Mouse (Mus musculus) embryonic facial prominence, embryonic 14.5 days (tissue): ENCODE measurements at regions not wholly inside any gene's neighbourhood (a gene's known extent, or its start where the extent isn't known, plus 50 kb on each side); places are given as distances from the start of the nearest gene placed in this dataset.

Experiments used
- ATAC-seq: fragments of 200-750 bp; cut with Nextera tagmentation; 2 replicates; pipeline ENCODE4 v1.8.0; 2017; ENCODE audit warnings: low read depth, moderate number of reproducible peaks, moderate TSS enrichment
- DNase-seq: peaks from one replicate; pipeline ENCODE4 v3.0.0-alpha.2; 2015; ENCODE audit warnings: low spot score
- H3K27ac ChIP-seq: fragments of 300-500 bp; sonication (generic); replicated peaks from 2 replicates; pipeline ENCODE4 v1.5.1; 2014; ENCODE audit warnings: low read depth, mild to moderate bottlenecking, low read length, moderate library complexity
- H3K27me3 ChIP-seq: fragments of 300-500 bp; sonication (generic); replicated peaks from 2 replicates; pipeline ENCODE4 v1.6.1; 2014; ENCODE audit warnings: low read length; ENCODE audit not compliant: control insufficient read depth, insufficient read depth
- H3K36me3 ChIP-seq: fragments of 300-500 bp; sonication (generic); 2 replicates; pipeline ENCODE4 v1.6.1; 2014; ENCODE audit warnings: low read length, mixed read lengths; ENCODE audit not compliant: control insufficient read depth, insufficient read depth
- H3K4me1 ChIP-seq: fragments of 300-500 bp; sonication (generic); 2 replicates; pipeline ENCODE4 v1.6.1; 2014; ENCODE audit warnings: antibody characterized with exemption, low read length; ENCODE audit not compliant: control insufficient read depth, insufficient read depth
- H3K4me2 ChIP-seq: fragments of 300-500 bp; sonication (generic); 2 replicates; pipeline ENCODE4 v1.6.1; 2014; ENCODE audit warnings: low read depth, mild to moderate bottlenecking, low read length, moderate library complexity, mixed read lengths
- H3K4me3 ChIP-seq: fragments of 300-500 bp; sonication (generic); 2 replicates; pipeline ENCODE4 v1.5.1; 2014; ENCODE audit warnings: low read depth, mild to moderate bottlenecking, low read length
- H3K9ac ChIP-seq: fragments of 300-500 bp; sonication (generic); 2 replicates; pipeline ENCODE4 v1.6.1; 2014; ENCODE audit warnings: low read depth, mild to moderate bottlenecking, low read length, moderate library complexity, mixed read lengths
- H3K9me3 ChIP-seq: fragments of 300-500 bp; sonication (generic); 2 replicates; pipeline ENCODE4 v1.6.1; 2016; ENCODE audit warnings: low read length; ENCODE audit not compliant: control insufficient read depth
- WGBS: fragments of 180-500 bp; shearing (Covaris S2); extraction: QIAGEN DNeasy Blood & Tissue Kit; methylation state at CpG from one replicate; pipeline ENCODE4 v1.1.7; 2014; 5-methylcytosine and 5-hydroxymethylcytosine counted together

DNA sequence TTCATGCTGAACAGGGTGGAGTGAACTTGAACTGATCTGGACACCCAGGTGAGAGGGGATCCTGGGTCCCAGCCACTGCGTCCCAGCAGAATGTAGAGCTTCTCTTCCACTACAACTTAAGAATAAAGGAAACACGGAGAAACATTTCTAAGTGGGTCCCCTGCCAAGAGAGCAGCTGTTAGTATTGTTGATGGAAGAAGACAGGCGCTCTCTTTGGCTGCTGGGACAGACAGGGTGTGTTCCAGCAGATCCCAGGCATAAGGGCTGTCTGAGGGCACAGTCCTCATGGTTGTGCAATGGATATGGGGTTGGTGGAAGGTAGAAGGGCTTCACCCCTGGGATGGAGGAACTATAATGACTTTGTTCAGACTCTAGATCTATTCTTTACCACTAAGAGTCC, 65.5 kb upstream of the Gm11983 start:
- no peak for ATAC-seq
- Histone ChIP-seq H3K36me3 (no peaks in the 10 kb centered on the region), H3K9ac (no peak overlapping the region), H3K4me1 (peaks cover 11% of the 10 kb centered on the region; the same call in 1 of the 2 replicates), H3K4me2 (no peak overlapping the region), H3K27me3 (no peaks in the 10 kb centered on the region), H3K9me3 (no peaks in the 10 kb centered on the region), H3K4me3 (no peak overlapping the region), H3K27ac (no peak overlapping the region)
- no peak for DNase-seq
- WGBS = 67% methylated on average over 3 of the region's 3 CpGs

DNA sequence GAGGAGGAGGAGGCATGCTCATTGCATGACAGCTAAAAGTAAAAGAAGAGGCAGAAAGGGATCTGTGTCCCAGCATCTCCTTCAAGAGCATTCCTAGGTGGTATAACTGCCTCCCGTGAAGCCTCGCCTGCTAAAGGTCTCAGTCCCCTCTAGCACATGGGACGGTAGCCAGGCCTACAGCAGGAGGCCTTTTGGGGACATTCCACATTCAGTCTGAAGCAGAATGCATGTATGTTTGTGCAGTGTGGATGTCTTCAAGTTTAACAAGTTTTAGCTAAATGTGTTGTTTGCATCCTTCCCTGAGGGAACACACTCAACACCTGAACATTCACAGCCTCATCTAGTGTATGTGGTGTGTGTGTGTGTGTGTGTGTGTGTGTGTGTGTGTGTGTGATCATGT, 64.8 kb upstream of the Gm11983 start:
- Histone ChIP-seq H3K4me1 (peaks cover 11% of the 10 kb centered on the region; the same call in 1 of the 2 replicates), H3K36me3 (no peaks in the 10 kb centered on the region), H3K27ac (no peak overlapping the region), H3K9me3 (no peaks in the 10 kb centered on the region), H3K27me3 (no peaks in the 10 kb centered on the region), H3K9ac (no peak overlapping the region), H3K4me2 (no peak overlapping the region), H3K4me3 (no peak overlapping the region)
- ATAC-seq (no peak), DNase-seq (no peak)
- WGBS = 51% methylated on average over 3 of the region's 3 CpGs

DNA sequence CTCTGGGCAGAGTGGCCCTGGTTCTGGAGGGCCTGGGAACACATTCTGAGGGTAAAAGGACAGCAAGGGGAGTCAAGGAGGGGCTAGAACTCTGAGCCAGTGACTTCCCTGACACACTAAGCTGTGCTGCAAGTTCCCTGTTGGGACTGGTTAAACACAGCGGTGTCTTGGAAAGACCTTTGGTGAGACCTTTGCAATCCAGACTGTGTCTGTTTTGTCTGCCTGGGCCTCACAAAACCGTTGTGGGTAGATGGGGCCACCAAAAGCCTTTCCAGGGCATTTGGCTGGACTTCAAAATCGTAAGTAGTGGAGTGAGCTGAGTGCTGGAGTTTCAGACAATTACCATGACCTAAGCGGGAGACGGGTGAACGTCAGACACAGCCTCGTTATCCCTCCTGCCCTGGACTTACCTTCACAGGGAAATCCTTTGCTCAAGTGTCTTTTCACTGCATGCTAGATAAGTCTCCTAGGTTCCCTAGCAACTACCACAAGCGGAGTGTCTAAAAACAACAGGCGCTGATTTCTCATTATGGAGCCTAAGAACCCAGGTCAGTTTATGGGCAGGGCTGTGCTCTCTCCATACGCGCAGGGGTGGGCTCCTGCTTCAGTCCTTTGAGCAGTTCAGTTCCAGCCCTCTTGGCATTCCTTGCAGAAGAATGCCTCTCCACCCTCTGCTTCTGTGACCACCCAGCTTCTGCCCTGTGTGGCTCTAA, 63.5 kb upstream of the Gm11983 start:
- H3K9ac ChIP-seq = no peak overlapping the region
- H3K4me1 ChIP-seq = peaks cover 11% of the 10 kb centered on the region; the same call in 1 of the 2 replicates
- WGBS = 49% methylated on average over 9 of the region's 11 CpGs
- no peaks in the 10 kb centered on the region for H3K9me3 ChIP-seq
- DNase-seq (no peak), ATAC-seq (no peak)
- peak overlapping the region; percentile 21 for H3K27ac ChIP-seq
- no peak overlapping the region for H3K4me3 ChIP-seq
- no peaks in the 10 kb centered on the region for H3K27me3 ChIP-seq
- no peaks in the 10 kb centered on the region for H3K36me3 ChIP-seq
- no peak overlapping the region for H3K4me2 ChIP-seq

DNA sequence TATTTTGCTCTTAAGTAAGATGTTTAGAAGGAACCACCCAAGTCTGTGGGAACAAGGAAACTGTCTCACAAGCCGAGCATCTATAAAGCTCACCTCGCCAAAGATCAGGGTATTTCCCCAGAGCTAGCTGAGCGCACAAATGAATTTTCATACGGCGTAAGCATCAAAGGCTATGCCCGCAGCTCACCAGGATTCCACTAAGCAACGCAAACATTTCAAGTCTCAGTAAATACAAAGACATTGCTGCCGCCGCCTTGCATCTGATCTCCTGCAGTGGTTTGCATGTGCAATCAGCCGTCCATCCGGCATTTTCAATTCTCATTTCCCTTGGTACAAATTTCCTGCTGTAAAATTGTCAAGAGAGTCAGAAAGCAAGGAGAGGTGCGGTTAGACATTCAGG, 62.9 kb upstream of the Gm11983 start:
- Histone ChIP-seq H3K27ac (0 out of 2 replicates have a peak overlapping the region, but pooled peaks have one; percentile 21), H3K27me3 (no peaks in the 10 kb centered on the region), H3K4me2 (no peak overlapping the region), H3K9ac (no peak overlapping the region), H3K4me1 (peaks cover 11% of the 10 kb centered on the region; the same call in 1 of the 2 replicates), H3K36me3 (no peaks in the 10 kb centered on the region), H3K4me3 (no peak overlapping the region), H3K9me3 (no peaks in the 10 kb centered on the region)
- peak; percentile 35 for DNase-seq
- 58% methylated on average over 12 of the region's 12 CpGs for WGBS
- ATAC-seq = no peak; the same call in 1 of the 2 replicates

DNA sequence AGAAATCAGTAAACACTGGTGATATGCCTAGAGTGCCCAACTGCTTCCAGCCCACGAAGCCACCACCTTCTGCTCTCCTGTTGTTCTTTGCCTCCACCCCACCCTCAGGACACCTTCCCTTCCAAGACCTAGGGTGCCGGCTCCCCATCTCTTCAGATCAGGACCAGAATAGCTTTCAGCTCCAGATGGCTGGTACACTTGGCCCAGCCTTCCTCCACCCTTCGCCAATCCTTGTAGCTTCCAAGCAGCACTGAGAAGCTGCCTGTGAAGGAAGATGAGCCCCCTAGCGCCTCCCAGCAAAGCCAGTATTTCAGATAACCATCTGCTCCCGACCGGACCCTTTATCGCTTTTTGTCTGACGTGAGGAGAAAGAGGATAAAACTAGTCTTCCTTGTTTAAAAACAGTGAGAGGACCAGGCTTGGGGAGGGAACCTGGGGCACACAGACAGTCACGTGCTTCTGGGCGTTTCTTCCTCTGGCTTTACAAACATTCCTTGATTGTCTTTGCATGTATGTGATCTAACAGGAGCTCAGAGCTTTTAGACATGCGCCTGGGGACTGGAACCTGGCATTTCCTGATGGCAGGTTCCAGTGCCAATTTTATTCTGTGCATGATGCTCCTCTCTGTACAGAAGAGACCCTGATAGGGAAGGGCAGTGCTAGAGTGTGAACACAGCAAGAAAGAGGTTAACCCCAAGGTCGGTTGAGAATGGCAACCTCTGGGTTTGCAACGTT, 62.0 kb upstream of the Gm11983 start:
- 76% methylated on average over 13 of the region's 13 CpGs for WGBS
- no peaks in the 10 kb centered on the region for H3K36me3 ChIP-seq
- no peak overlapping the region for H3K4me3 ChIP-seq
- ATAC-seq (no peak), DNase-seq (no peak)
- H3K27me3 ChIP-seq = no peaks in the 10 kb centered on the region
- H3K9ac ChIP-seq = no peak overlapping the region
- H3K4me1 ChIP-seq = peaks cover 11% of the 10 kb centered on the region; the same call in 1 of the 2 replicates
- H3K4me2 ChIP-seq = no peak overlapping the region
- no peak overlapping the region for H3K27ac ChIP-seq
- H3K9me3 ChIP-seq = no peaks in the 10 kb centered on the region

DNA sequence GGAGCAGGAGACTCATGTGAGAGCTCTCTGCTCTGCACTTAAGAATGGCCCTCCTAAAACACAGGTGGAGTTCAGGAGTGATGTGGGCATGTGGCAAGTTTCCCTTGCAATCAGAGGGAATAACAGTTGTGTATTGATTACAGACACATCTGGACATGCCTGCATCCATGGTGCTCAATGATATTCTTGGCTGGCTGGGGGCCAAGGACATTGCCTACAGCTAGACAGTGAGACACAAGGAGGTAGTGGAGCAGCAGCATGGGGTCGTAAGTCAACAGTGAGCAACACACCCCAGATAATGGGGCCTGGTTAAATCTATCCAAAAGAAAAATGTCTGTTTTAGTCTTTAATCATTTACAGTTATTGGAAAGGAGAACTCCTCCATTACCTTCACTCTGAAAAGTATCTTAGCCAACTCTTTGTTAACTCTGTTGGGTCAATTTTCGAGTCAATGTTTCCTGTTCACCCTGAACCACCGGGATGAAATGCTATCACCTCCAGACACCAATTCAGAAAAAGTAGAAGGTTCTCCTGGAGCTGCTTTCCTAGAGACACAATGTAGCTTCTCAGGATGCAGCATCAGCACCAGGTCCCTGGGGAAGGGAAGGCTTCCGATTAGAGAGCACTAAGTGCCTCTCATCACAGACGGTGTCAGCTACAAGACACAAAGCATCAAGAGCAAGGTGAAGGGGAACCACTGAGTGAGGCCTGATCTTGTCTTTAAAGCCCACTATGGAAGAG, 61.1 kb upstream of the Gm11983 start:
- no peak overlapping the region for H3K27ac ChIP-seq
- H3K4me3 ChIP-seq = no peak overlapping the region
- no peak overlapping the region for H3K9ac ChIP-seq
- H3K4me1 ChIP-seq = peaks cover 11% of the 10 kb centered on the region; the same call in 1 of the 2 replicates
- 71% methylated on average over 5 of the region's 5 CpGs for WGBS
- ATAC-seq (no peak), DNase-seq (no peak)
- no peaks in the 10 kb centered on the region for H3K27me3 ChIP-seq
- no peak overlapping the region for H3K4me2 ChIP-seq
- H3K9me3 ChIP-seq = no peaks in the 10 kb centered on the region
- no peaks in the 10 kb centered on the region for H3K36me3 ChIP-seq

DNA sequence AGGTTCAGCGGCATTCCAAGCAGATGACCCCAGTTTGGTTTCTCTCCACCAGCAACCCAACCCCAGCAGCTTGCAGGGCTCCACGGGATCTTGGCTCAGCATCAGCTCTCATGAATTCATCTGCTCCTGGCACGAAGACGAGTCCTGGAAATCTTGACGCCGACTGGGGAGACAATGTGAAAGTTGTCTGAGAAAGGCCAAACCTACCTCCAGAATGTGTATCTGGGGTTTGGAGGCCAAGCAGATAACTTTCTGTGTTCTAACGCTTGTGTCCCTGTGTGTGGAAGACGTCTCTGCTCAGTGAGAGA, 58.3 kb upstream of the Gm11983 start:
- no peaks in the 10 kb centered on the region for H3K27me3 ChIP-seq
- peaks cover 5% of the 10 kb centered on the region; the same call in 1 of the 2 replicates for H3K4me1 ChIP-seq
- H3K36me3 ChIP-seq = no peaks in the 10 kb centered on the region
- DNase-seq (peak; percentile 68), ATAC-seq (peak; percentile 51; the same call in 1 of the 2 replicates)
- WGBS = 42% methylated on average over 8 of the region's 8 CpGs
- 0 out of 2 replicates have a peak overlapping the region, but pooled peaks have one; percentile 33 for H3K27ac ChIP-seq
- no peak overlapping the region for H3K4me2 ChIP-seq
- H3K9me3 ChIP-seq = no peaks in the 10 kb centered on the region
- H3K4me3 ChIP-seq = no peak overlapping the region
- H3K9ac ChIP-seq = no peak overlapping the region

DNA sequence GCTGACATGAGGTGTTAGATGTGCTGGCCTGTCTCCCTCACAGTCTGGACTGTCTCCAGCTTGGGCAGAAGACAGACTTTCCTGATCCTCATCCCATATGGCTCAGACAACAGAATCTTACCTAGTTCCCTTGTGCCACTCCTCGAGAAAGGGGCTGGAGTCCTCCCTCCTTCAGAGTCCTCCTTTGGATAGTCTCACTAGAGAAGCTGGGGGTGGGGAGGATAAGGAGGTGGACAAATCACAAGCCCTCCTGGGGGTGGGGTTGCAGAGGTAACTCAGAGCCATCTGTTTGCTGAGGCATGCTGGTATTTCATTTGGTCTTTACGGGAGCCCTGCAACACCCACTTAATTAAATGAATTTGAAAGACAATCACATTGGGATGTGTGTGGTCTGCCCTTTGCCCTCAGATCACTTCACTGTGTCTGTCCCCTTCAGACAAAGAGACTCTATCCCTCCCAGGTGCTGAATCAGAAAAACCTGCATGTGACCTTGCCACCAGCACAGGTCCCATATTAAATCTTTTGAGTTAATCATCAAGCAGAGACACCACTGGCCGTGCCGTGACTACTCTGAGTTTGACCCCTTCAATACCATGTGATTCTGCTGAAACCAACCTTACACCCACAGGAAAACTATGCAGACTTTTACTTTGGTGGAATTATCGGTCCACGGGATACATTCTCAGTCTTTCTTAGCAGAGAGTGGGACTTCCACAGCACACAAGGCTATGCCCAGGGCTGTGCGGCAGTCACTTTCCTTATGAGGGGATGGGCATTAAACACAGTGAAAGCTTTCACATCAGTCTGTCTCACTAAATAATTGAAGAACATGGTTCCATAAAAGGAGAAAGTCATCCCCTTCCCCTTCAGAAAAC, 57.7 kb upstream of the Gm11983 start:
- Histone ChIP-seq H3K36me3 (no peaks in the 10 kb centered on the region), H3K4me2 (no peak overlapping the region), H3K27me3 (no peaks in the 10 kb centered on the region), H3K9ac (no peak overlapping the region), H3K4me3 (no peak overlapping the region), H3K4me1 (0 out of 2 replicates have a peak, but pooled peaks cover 2% of the 10 kb centered on the region), H3K27ac (no peak overlapping the region), H3K9me3 (no peaks in the 10 kb centered on the region)
- WGBS = 27% methylated on average over 7 of the region's 7 CpGs
- ATAC-seq (peak; percentile 63; the same call in 1 of the 2 replicates), DNase-seq (no peak)
